Mouse (Mus musculus) adrenal gland, adult 8-10 months (tissue): ENCODE measurements at regions not wholly inside any gene's neighbourhood (a gene's known extent, or its start where the extent isn't known, plus 50 kb on each side); places are given as distances from the start of the nearest gene placed in this dataset.

Experiments used
- DNase-seq: peaks from one replicate; pipeline ENCODE4 v3.0.0; 2022

DNA sequence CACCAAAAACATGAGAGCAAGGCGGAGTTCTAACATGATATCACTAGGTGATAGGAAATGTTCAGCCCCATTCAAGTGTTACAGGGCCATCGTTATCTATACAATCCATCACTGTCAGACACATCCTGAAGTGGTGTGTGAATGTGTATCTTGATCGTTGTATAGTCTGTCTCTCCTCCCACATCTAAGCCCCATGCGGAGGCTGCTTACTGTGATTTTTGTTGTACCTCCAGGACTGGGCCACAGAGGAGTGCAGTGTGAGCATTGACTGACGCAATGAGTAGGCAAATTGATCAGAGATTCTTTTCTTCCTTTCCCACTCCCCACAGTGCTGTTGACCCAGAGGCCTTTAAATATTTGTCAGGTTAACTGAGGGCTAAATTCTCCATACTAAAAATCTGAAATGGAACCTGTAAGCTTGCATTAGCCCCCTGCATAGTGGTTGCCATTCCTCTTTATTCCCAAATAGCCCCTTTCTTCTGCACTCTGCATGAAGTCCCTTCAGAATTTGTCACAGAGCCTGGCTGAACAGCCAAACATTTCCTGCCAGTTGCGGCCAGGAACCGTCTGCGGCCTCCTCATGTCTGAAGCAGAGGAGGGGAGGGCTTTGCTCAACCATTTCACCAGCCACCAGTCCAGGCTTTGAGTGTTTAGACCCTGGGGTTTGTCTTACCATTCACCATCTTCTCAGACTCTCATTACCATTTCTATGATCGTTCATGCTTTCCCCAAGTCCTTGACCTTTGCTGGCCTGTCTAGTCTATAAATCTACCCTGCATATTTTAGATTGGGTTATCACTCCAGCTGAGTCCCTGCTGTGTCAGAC, 119.3 kb downstream of the Ttc8 start:
- DNase-seq: no peak

DNA sequence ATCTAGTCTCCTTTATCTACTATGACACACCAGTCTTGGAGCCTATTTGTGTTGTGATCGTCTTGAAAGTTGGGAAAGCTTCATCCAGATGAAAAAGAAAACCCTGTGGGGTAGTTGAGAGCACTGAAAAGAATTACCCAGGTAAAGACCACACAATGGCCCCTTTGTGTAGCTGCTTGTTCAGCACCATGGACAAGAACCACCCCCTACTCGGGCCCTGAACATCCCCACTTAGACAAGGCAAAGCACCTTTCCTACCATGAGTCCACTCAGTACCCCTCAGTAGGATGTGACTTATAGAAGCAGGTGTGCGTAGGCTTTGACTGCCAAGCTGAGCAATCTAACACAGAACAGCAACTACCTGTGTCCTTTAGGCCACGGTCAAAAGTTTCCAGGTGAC, 121.2 kb downstream of the Ttc8 start:
- DNase-seq: no peak

DNA sequence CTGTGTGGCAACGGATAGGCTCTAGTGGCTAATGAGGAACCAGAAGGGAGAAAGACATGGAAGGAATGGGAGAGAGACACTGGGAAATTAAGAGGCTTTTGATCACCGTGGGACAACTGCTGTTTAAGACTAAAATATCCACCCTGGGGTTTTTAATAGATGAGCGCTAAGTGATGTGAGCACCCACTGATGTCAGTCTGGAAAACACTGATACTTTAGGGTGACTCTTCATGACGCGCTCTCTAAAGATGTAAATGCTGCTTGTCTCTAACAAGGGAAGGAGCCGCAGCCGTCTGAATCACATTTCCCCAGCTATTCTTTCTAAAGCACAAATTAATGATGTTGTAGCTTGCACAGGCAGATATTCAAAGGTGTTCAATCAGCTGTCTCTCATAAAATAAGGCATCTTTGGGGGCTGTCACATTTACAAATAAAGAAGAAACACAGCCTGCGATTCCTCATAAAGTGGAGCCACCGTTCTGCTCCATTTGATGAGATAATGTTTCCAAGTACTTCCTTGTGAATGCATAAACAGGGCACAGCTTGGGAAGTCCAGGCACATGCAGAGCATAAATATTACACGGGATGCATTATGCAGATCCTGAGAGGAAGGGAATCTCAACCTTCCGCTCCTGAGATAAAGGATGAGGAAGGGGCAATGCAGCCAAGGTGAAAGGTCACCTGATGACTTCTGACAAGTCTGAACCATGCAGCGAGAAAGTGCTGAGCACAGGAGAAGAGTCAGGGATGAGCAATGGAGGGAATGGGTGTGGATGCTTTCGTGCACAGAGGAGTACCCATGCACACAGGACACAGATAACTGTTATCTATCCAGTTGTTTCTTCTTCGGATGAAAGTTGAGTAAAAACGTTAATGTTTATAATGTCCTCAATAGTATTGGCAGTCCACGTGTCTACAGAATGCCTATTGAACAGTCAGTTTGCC, 122.8 kb downstream of the Ttc8 start:
- DNase-seq: no peak

DNA sequence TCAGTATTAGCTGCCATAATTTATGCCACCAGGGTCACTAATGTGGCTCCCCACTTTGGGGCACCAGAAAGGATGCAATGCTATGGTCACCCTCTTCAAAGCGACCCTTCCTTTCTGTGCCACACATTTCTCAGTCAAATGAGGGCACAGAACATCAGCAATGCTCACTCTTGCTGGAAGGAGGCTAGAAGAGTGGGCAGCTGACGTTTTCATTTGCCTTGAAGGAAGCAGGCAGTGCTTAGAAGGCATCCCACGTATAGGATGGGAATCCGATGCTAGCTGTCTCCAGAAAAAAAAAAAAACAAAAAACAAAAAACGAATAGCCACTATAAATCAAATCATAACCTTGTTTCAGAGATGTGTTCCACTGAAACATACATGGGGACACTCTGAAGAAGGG, 124.1 kb downstream of the Ttc8 start:
- no peak for DNase-seq

DNA sequence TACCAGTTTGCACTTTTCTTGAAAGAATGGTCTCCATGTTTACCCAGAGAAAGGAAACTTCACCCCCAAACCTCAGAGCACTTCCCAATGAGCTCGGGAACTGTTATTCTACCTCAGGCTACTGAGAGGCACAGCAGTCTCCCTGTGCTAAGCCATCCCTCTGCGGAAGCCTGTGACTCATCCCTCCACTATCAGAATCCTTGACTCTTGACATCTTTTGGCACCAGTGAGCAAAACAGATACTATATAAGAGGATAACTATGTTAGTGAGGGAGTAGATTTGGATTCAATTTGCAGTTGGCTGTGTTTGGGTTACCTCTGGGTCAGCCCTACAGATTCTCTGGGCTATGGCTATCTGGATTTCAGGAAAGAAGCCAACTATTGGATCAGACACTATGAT, 130.1 kb downstream of the Ttc8 start:
- peak; percentile 61 for DNase-seq

DNA sequence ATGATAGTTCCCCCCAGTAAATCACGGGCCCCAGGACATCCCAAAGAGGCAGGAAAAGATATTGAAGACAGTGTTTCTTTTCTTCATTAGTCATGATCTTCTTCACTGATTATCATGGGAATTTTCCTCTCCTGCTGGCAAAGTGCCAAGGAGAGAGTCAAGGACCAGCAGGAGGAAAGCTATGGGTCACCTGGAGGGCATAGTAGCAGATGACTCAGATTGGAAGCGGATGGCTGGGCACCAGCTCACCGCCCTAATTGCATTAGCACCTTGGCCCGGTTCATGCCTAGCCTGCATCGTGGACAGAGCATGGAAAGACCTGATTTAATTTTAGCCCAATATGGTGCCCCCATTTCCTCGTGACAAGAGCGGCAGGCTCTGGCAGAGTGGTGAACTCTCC, 132.2 kb downstream of the Ttc8 start:
- DNase-seq: peak; percentile 36

DNA sequence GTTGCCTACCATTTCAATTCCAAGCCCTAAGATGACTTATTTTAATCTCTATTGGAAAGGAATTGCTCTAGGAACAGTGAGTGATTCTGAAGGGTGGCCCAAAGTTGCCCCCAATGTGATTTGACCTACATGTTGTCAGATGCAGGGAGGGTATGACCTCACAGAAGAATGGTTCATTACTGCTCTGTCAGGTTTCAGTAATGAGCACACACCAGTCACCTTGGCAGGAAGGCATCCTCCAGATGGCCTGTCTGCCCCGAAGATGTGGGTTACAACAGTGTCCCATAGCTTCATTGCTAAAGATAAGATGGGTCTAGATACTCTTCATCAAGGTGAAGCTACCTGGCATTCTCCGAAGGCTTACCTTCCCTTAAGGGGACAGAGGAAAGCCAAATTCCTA, 137.1 kb downstream of the Ttc8 start:
- no peak for DNase-seq

DNA sequence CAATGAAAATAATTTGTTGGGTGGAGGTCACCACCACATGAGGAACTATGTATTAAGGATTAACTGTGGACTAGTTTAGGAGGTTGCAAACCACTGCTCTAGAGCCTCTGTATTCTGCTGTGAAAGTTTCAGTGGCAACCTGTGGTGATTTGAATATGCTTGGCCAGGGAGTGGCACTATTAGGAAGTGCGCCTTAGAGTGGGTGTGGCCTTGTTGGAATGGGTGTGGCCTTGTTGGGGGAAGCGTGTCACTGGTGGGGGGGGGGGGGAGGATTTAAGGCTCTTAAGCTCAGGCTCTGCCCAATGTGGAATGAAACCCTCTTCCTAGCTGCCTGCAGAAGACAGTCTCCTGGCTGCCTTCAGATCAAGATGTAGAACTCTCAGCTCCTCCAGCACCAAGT, 138.5 kb downstream of the Ttc8 start:
- DNase-seq: no peak

DNA sequence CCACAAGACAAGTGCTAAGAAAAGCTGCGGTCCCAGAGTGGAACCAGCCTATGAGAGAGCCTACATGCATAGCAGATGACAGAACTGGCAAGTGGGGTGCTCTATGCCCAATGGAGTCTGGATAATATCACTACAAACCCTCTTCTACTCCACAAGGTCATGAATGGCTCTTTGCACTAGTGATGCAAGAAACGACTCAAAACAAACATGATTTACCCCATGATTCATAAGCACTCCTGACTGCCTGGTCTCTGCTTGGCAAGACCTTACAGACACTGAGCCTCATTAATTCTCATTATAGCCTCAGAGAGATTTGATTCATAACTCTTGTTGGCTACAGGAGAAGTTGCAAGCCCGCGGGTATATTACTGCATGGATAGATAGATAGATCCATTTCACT, 139.1 kb downstream of the Ttc8 start:
- DNase-seq: no peak

DNA sequence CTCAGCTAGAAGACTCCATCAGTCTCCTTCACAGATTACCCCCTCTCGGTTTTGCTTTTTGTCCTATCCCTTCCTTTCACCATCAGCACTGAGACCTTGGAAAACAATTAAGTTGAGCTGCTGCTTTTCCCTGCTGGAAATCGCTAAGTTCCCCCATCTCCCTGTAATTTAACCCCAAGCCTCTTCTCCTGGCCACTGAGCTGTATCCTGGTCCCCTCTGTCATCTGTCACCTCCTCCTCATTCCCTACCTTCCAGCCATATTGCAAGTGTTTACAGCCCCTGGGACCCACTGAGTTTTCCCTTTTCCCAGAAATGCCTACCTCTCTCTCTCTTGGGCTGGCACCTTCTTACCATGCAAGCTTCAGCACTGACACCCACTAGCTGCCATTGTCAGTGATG, 140.3 kb downstream of the Ttc8 start:
- DNase-seq: no peak

DNA sequence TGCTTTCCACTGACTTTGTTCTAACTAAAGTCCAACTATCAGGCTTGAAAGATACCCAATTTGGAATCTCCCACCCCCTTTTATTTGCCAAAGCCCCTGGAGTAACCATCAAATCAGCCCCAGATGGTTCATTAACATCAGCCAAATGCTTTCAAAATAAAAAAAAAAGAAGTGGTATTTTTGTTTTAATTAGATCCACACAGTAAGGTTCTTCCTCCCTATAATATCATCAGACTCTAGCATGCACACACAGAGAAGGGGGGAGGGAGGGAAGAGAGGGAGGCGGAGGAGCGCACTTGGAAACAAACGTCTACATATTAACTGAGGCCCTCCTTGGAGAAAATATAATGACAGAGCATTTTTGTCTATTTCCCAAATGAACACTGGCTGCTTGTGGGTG, 143.1 kb downstream of the Ttc8 start:
- no peak for DNase-seq

DNA sequence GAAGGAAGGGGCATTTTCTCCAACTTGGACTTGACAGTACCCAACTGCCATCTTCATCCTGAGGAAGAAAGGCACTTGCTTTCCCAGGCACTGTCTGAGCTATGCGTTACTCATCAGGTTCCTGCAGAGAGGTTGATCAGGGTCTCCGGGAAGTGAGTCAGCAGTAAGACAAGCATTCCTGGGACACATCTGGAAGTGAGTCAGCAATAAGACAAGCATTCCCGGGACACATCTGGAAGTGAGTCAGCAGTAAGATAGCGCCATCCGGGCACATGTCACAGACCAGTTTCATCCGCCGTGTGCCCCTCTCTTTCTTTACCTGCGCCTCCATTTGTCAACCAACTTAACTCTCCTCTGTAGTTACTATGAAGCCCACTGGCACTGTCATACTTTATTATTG, 143.5 kb downstream of the Ttc8 start:
- DNase-seq: peak; percentile 18

DNA sequence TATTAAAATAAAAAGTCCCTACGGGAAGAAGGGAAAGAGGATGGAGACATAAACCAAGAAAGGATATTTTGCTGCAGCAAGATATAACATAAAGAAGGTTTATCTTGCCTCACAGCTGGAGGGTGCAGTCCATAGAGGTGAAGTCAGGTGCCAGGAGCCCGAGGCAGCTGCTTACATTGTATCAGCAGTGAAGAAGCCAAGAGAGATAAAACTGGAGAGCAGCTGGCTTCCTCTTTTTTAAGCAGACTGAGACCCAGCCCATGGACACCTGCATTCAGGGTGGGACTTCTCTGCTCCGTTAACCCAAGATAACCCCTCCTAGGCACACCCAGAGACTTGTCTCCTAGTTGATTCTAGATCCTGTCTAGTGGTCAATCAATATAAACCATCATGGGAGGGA, 147.6 kb downstream of the Ttc8 start:
- no peak for DNase-seq

DNA sequence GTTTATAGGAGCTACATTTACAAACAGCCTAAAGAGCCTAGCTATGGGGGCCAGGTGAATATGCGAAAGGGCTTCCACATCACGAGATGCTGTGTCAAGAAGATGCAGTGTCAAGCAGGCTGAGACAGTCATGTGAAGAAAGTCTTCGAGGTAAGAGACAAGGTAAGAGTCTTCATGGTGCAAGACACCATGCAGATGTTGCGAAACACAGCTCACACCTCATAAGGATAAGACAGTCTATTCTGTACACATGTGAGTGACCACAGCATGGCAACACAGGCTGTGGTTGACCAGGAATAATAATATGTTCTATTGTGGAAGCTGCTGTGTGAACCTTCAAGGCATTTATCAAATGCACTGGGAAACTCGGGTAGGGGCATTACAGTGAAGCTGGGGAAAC, 153.4 kb downstream of the Ttc8 start:
- DNase-seq: no peak

DNA sequence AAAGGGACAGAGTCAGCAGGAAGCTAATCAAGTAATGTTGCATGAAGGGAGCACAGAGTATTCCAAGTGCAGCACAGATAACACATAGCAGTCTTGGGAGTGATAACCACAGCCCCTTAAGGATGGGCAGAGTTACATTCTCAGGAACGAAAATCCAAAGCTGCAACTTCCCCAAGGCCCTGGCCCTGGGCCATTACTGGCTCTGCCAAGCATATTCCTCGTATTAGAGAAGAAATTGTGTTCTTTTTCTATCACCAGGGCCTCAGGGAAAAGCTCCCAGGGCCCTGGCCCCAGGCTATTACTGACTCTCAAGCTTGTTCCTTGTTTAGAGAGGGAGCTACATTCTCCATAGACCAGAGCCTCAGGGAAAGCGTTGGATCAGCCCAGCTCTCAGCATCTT, 157.0 kb downstream of the Ttc8 start:
- no peak for DNase-seq

DNA sequence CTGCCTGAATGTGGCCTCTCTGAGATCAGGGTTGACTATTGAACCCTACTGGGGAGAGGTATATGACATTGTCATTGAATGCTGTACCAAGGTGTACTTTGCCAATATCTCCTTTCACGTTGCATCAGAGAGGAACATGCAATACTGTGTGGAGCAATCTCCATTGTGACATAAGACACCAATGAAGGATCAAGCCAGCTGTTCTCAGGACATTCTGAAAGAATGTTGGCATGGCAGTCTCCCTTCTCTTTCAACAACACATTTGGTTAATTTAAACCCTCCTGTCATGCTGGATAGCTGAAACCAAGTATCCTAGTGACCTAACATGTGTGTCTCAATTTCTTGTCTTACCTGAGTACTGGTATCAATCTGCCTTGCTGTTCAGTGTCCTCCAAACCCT, 159.5 kb downstream of the Ttc8 start:
- DNase-seq: no peak

DNA sequence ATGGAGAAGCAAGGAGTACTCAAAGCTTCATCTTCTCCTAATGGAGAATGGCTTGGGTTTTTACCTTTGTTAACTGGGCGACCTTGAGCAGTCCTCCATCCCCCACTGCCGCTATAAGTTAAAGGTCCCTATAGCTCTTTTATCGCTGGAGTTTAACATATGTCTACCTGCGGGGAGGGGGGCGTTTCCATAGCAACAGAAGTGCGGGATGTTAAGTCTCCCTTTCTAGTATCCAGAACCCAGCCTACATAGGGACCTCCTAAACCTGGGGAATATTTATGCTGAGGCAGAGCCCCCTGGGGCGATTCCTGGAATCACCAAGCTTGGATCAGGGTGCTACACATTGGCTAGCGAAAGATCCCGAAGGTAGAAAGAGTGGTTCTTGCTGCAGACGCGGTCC, 163.2 kb downstream of the Ttc8 start:
- no peak for DNase-seq

DNA sequence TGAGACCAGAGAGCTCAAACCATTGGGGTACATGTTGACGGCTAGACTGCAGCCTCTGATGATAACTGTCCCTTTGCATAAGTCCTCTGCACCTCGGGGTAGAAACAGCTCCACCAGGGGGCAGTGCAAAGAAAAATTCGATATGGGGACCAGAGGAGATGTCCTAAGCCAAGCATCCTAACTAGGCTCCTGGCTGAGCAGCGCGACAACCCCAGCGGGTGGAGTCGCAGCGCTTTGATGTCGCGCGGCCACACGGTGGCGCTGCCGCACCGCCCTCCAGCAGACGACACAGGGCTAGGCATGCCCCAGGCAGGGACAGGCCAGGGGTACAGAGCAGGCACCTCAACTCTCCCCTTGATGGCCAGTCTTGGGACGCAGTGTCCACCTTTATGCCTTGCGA, 163.8 kb downstream of the Ttc8 start:
- peak; percentile 61 for DNase-seq

DNA sequence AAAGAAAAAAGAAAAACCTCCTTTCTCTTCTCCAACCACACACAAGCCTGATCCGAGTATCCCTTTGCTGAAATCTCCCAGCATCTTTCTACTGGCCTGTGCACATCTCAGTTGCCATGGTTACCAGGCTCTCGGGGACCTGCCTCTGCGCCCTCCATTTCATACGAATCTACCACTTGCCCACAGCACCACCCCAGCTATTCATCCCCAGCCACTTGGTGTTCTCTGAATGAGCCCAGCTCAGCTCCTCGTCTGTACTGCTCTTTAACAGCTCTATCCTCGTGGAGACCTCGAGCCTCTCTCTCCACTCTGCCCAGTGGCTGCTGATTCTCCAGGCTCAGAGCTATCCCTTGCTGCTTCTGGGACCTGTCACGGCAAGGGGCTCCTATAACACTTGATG, 166.9 kb downstream of the Ttc8 start:
- DNase-seq: no peak

DNA sequence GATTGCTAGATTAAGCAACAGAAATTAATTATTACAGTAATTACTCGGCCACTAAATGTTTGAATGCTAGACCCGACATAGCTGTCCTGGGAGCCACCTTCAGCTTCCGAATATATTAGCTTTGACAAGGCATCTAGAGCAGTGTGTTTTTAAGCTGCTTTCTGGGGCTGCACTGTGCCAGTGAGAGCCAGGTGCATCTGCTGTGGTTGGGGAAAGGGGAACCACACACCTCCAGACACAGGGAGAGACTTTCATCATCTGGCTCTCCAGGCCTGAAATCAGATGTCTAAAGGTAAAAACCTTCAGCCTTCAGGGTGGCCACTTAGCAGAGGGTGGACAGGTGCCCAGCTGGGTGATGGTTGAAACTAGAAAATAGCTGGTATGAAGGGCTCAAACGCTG, 171.4 kb downstream of the Ttc8 start:
- DNase-seq: no peak

DNA sequence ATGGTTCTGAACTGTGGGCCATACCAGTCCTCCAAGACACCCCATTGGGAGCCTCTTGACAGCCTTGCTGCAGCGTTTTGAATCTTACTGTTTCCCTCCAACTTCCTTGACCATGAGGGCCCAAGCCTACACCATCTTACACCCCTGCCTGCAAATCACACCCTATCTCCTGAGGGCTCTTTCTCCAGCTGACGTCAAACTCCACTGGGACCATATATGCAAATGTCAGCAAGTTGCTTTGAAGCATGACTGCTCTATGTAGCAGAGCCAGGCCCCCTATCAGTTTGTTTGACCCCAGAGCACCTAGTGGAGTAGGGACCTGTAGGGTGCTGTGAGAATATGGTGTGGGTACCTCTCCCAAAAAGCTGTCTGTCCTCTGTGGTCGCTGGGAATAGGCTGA, 172.8 kb downstream of the Ttc8 start:
- no peak for DNase-seq

DNA sequence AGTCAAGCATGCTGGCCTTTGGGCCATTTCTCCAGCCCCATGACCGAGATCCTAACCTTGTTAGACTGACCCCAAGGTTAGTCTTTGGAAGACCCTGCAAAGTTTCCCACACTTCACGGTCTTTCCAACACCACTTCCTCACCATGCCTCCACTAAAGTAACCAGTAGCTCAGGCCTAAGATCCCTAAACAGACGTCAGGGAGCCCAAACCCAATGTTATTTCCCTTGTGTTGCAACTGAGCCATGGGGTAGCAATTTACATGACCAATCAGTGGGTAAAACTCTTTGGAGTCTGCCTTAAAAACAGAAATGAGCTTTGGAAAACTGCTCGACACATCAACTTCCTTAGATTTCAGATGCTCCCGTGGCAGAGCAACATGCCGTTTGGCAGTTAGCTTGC, 173.6 kb downstream of the Ttc8 start:
- DNase-seq: no peak

DNA sequence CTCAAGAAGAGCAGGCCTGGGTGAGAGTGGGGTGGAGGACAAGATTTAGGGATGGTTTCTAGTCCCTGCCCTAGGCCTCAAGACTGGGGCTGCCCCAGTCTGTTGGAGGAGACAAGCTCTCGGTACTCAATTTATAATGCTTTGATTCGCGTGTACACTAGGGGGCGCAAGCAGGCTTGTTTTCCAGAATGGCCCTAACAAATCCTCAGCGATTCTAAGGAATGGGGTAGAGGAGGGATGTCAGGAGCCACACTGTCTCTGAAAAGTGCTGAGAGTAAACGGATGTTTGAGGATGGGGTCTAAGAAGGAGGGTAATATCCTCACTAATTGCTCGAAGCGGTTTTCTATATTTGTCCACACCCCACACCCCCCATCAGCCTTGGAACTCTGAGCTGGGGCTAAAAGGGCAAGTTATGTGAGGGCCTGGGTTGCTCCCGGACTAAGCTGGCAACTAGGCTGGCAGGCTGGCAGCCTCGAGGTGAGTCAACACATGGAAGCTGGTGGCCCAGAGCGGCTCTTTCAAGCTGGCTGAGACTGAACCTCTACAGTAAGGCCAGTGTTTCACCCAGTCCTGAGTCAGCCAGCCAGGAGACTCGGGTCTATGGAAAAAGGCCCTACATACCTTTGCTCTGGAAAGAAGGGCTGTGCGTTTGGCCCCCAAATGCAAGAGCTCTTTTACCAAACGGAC, 176.7 kb downstream of the Ttc8 start:
- peak; percentile 68 for DNase-seq
